Mouse (Mus musculus): Measurements from ENCODE around the gene Cox6a2. TPM values are rescaled to one million over a fixed set of nuclear protein-coding genes. Genes with fewer than 3 reads are reported as not detected.

Gene Cox6a2
- 1.1 and 15.6 TPM in 2 replicates for polyA plus RNA-seq (2015; fragmentation: Nextera tagmentation; extraction: Ambion mirVana)

- H3K27ac ChIP-seq (ENCODE audit: low read depth): no peak within 1 kb of the TSS
- DNase-seq: peak; percentile 11
- 78% methylated on average over 6 of the region's 6 CpGs for WGBS (ENCODE audit: insufficient replicate concordance)
- H3K9me3 ChIP-seq (ENCODE audit: low read length): no peaks in the 10 kb centered on the region
- no peak for TF ChIP-seq CTCF (IDR thresholded peaks at IDR 0.05; ENCODE audit: low read depth)
- TF ChIP-seq EP300 (IDR thresholded peaks at IDR 0.05; ENCODE audit: low read depth): no peak
- H3K36me3 ChIP-seq (replicated peaks; ENCODE audit: insufficient read depth, low read length): no peaks in the 10 kb centered on the region
- no peak for ATAC-seq
- H3K4me2 ChIP-seq (ENCODE audit: low read depth, low read length): no peak within 1 kb of the TSS
- H3K9ac ChIP-seq (replicated peaks): no peak within 1 kb of the TSS
- no peaks in the 10 kb centered on the region for H3K4me1 ChIP-seq (ENCODE audit: insufficient read depth)
- no peak within 1 kb of the TSS for H3K4me3 ChIP-seq (ENCODE audit: low read depth, low read length)
- no peaks in the 10 kb centered on the region for H3K27me3 ChIP-seq (ENCODE audit: insufficient read depth, low read length)
Observed at GRCm38 (mm10) chr7:128206152-128206551, at the start of gene Cox6a2. Gene Cox6a2 (minus strand): TSS chr7:128206387.

GRCm38 (mm10) chr7:128255757-128256156 is 49.6 kb upstream of the Cox6a2 start:
- Histone ChIP-seq H3K4me2 (ENCODE audit: low read depth, low read length) (no peak overlapping the region), H3K27ac (ENCODE audit: low read depth) (no peak overlapping the region), H3K9me3 (ENCODE audit: low read length) (no peaks in the 10 kb centered on the region), H3K4me1 (ENCODE audit: insufficient read depth) (0 out of 2 replicates have a peak, but pooled peaks cover 3% of the 10 kb centered on the region), H3K9ac (replicated peaks) (no peak overlapping the region), H3K27me3 (ENCODE audit: insufficient read depth, low read length) (peaks cover 9% of the 10 kb centered on the region), H3K36me3 (replicated peaks; ENCODE audit: insufficient read depth, low read length) (no peaks in the 10 kb centered on the region), H3K4me3 (ENCODE audit: low read depth, low read length) (no peak overlapping the region)
- TF ChIP-seq EP300 (IDR thresholded peaks at IDR 0.05; ENCODE audit: low read depth) (no peak), CTCF (IDR thresholded peaks at IDR 0.05; ENCODE audit: low read depth) (no peak)
- no peak for ATAC-seq
- 83% methylated on average over 5 of the region's 5 CpGs for WGBS (ENCODE audit: insufficient replicate concordance)
- no peak for DNase-seq

- ATAC-seq (no peak), DNase-seq (no peak)
- Histone ChIP-seq H3K9me3 (ENCODE audit: low read length) (no peaks in the 10 kb centered on the region), H3K9ac (replicated peaks) (no peak overlapping the region), H3K27ac (ENCODE audit: low read depth) (no peak overlapping the region), H3K27me3 (ENCODE audit: insufficient read depth, low read length) (peaks cover 9% of the 10 kb centered on the region), H3K4me3 (ENCODE audit: low read depth, low read length) (no peak overlapping the region), H3K36me3 (replicated peaks; ENCODE audit: insufficient read depth, low read length) (no peaks in the 10 kb centered on the region), H3K4me1 (ENCODE audit: insufficient read depth) (0 out of 2 replicates have a peak, but pooled peaks cover 3% of the 10 kb centered on the region), H3K4me2 (ENCODE audit: low read depth, low read length) (no peak overlapping the region)
- TF ChIP-seq EP300 (IDR thresholded peaks at IDR 0.05; ENCODE audit: low read depth): no peak
- TF ChIP-seq CTCF (IDR thresholded peaks at IDR 0.05; ENCODE audit: low read depth): no peak
- 48% methylated on average over 2 of the region's 2 CpGs for WGBS (ENCODE audit: insufficient replicate concordance)
Observed at GRCm38 (mm10) chr7:128254978-128255377, 48.8 kb upstream of the Cox6a2 start.

GRCm38 (mm10) chr7:128252609-128253008 is 46.4 kb upstream of the Cox6a2 start:
- H3K9ac ChIP-seq (replicated peaks): no peak overlapping the region
- H3K9me3 ChIP-seq (ENCODE audit: low read length): no peaks in the 10 kb centered on the region
- TF ChIP-seq CTCF (IDR thresholded peaks at IDR 0.05; ENCODE audit: low read depth) (no peak), EP300 (IDR thresholded peaks at IDR 0.05; ENCODE audit: low read depth) (no peak)
- no peaks in the 10 kb centered on the region for H3K36me3 ChIP-seq (replicated peaks; ENCODE audit: insufficient read depth, low read length)
- no peak overlapping the region for H3K27ac ChIP-seq (ENCODE audit: low read depth)
- H3K27me3 ChIP-seq (ENCODE audit: insufficient read depth, low read length): peaks cover 9% of the 10 kb centered on the region
- peaks cover 3% of the 10 kb centered on the region; the same call in 1 of the 2 replicates for H3K4me1 ChIP-seq (ENCODE audit: insufficient read depth)
- 23% methylated on average over 24 of the region's 24 CpGs for WGBS (ENCODE audit: insufficient replicate concordance)
- peak overlapping the region; percentile 40; the same call in 1 of the 2 replicates for H3K4me2 ChIP-seq (ENCODE audit: low read depth, low read length)
- no peak for ATAC-seq
- DNase-seq: peak; percentile 26
- no peak overlapping the region for H3K4me3 ChIP-seq (ENCODE audit: low read depth, low read length)

DNA sequence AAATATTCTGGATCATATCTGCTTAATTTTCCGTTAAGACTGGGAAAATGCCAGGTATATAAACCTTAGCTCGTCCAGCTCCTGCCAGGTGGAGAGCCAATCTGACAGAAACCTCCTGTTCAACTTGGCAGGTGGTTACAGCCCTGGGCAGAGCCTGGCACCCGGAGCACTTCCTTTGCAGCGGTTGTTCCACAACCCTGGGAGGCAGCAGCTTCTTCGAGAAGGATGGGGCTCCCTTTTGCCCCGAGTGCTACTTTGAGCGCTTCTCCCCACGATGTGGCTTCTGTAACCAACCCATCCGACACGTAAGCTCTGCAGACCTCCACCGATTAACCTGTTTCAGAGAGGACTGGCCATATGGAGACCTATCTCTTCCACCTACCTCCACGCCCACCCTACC is 45.8 kb upstream of the Cox6a2 start:
- H3K9ac ChIP-seq (replicated peaks): no peak overlapping the region
- ATAC-seq: no peak
- no peak for TF ChIP-seq CTCF (IDR thresholded peaks at IDR 0.05; ENCODE audit: low read depth)
- no peak for TF ChIP-seq EP300 (IDR thresholded peaks at IDR 0.05; ENCODE audit: low read depth)
- H3K27me3 ChIP-seq (ENCODE audit: insufficient read depth, low read length): peaks cover 11% of the 10 kb centered on the region
- no peak overlapping the region for H3K4me2 ChIP-seq (ENCODE audit: low read depth, low read length)
- no peak for DNase-seq
- H3K4me3 ChIP-seq (ENCODE audit: low read depth, low read length): no peak overlapping the region
- no peaks in the 10 kb centered on the region for H3K36me3 ChIP-seq (replicated peaks; ENCODE audit: insufficient read depth, low read length)
- 45% methylated on average over 12 of the region's 12 CpGs for WGBS (ENCODE audit: insufficient replicate concordance)
- H3K4me1 ChIP-seq (ENCODE audit: insufficient read depth): peaks cover 6% of the 10 kb centered on the region
- no peaks in the 10 kb centered on the region for H3K9me3 ChIP-seq (ENCODE audit: low read length)
- H3K27ac ChIP-seq (ENCODE audit: low read depth): no peak overlapping the region

GRCm38 (mm10) chr7:128249998-128250397 is 43.8 kb upstream of the Cox6a2 start:
- H3K9ac ChIP-seq (replicated peaks): no peak overlapping the region
- H3K27ac ChIP-seq (ENCODE audit: low read depth): no peak overlapping the region
- H3K4me3 ChIP-seq (ENCODE audit: low read depth, low read length): no peak overlapping the region
- no peaks in the 10 kb centered on the region; the same call in 1 of the 2 replicates for H3K36me3 ChIP-seq (replicated peaks; ENCODE audit: insufficient read depth, low read length)
- TF ChIP-seq EP300 (IDR thresholded peaks at IDR 0.05; ENCODE audit: low read depth) (no peak), CTCF (IDR thresholded peaks at IDR 0.05; ENCODE audit: low read depth) (no peak)
- peaks cover 14% of the 10 kb centered on the region for H3K27me3 ChIP-seq (ENCODE audit: insufficient read depth, low read length)
- no peaks in the 10 kb centered on the region for H3K9me3 ChIP-seq (ENCODE audit: low read length)
- H3K4me2 ChIP-seq (ENCODE audit: low read depth, low read length): no peak overlapping the region
- ATAC-seq (no peak), DNase-seq (no peak)
- 66% methylated on average over 5 of the region's 5 CpGs for WGBS (ENCODE audit: insufficient replicate concordance)
- H3K4me1 ChIP-seq (ENCODE audit: insufficient read depth): peaks cover 10% of the 10 kb centered on the region
